Mouse (Mus musculus): ENCODE data around the gene Trpv2. TPM values are rescaled to one million over a fixed set of nuclear protein-coding genes. Genes with fewer than 3 reads are reported as not detected.

Gene Trpv2
- total RNA-seq, 2 experiments from 2014 or later: 3.4 to 4.2 TPM

- DNase-seq (ENCODE audit: low spot score in 2 of 2): peak; percentile 89 to 96
These were observed 28.5 kb downstream of the Trpv2 start for GRCm38 (mm10) chr11:62602619-62603311.

GRCm38 (mm10) chr11:62603312-62604056, 29.2 kb downstream of the Trpv2 start:
- DNase-seq (ENCODE audit: low spot score in 2 of 2): no peak

- DNase-seq (ENCODE audit: low spot score in 2 of 2): no peak
These were observed 29.9 kb downstream of the Trpv2 start for GRCm38 (mm10) chr11:62604123-62604706.

- no peak for DNase-seq (ENCODE audit: low spot score in 2 of 2)
These were observed 30.8 kb downstream of the Trpv2 start for GRCm38 (mm10) chr11:62604886-62605618.

- DNase-seq (ENCODE audit: low spot score in 2 of 2): no peak
These were observed 31.5 kb downstream of the Trpv2 start for GRCm38 (mm10) chr11:62605619-62606298.

GRCm38 (mm10) chr11:62606299-62607169, 32.2 kb downstream of the Trpv2 start:
- DNase-seq (ENCODE audit: low spot score in 2 of 2): no peak

- DNase-seq (ENCODE audit: low spot score in 2 of 2): no peak
These were observed 33.1 kb downstream of the Trpv2 start for GRCm38 (mm10) chr11:62607170-62607951.

GRCm38 (mm10) chr11:62607952-62608201, 33.6 kb downstream of the Trpv2 start:
- DNase-seq (ENCODE audit: low spot score in 2 of 2): no peak

- no peak for DNase-seq (ENCODE audit: low spot score in 2 of 2)
These were observed 34.8 kb downstream of the Trpv2 start for GRCm38 (mm10) chr11:62608826-62609675.

GRCm38 (mm10) chr11:62610304-62610703, 36.0 kb downstream of the Trpv2 start:
- DNase-seq (ENCODE audit: low spot score in 2 of 2): no peak

- no peak for DNase-seq (ENCODE audit: low spot score in 2 of 2)
These were observed 38.3 kb downstream of the Trpv2 start for GRCm38 (mm10) chr11:62612604-62613003.

- peak; percentile 83 to 84 for DNase-seq (ENCODE audit: low spot score in 2 of 2)
These were observed 39.5 kb downstream of the Trpv2 start for GRCm38 (mm10) chr11:62613657-62614365.

GRCm38 (mm10) chr11:62614876-62615410, 40.7 kb downstream of the Trpv2 start:
- DNase-seq (ENCODE audit: low spot score in 2 of 2): no peak

- DNase-seq (ENCODE audit: low spot score in 2 of 2): no peak
These were observed 41.2 kb downstream of the Trpv2 start for GRCm38 (mm10) chr11:62615456-62615855.

- DNase-seq (ENCODE audit: low spot score in 2 of 2): no peak
These were observed 46.8 kb downstream of the Trpv2 start for GRCm38 (mm10) chr11:62621079-62621478.

GRCm38 (mm10) chr11:62621586-62622283, 47.4 kb downstream of the Trpv2 start:
- no peak for DNase-seq (ENCODE audit: low spot score in 2 of 2)

GRCm38 (mm10) chr11:62622850-62623249, 48.6 kb downstream of the Trpv2 start:
- no peak for DNase-seq (ENCODE audit: low spot score in 2 of 2)
